Mouse (Mus musculus) testis, adult 2 months (tissue): ENCODE data around the gene Mark3. TPM values are rescaled to one million over a fixed set of nuclear protein-coding genes. Genes with fewer than 3 reads are reported as not detected.

Experiments
- H3K27ac ChIP-seq: fragments of 200-500 bp; 2 replicates; pipeline ENCODE4 v1.5.1; 2012; ENCODE audit warnings: low read depth, low read length; ENCODE audit not compliant: control insufficient read depth, insufficient read depth
- H3K27me3 ChIP-seq: fragments of 200-500 bp; 2 replicates; pipeline ENCODE4 v1.6.1; 2012; ENCODE audit warnings: mild to moderate bottlenecking, low read length, moderate library complexity; ENCODE audit not compliant: control insufficient read depth, insufficient read depth
- H3K36me3 ChIP-seq: fragments of 200-500 bp; 2 replicates; pipeline ENCODE4 v1.6.1; 2012; ENCODE audit warnings: mild to moderate bottlenecking, low read length; ENCODE audit not compliant: control insufficient read depth, insufficient read depth
- H3K4me1 ChIP-seq: fragments of 200-500 bp; 2 replicates; pipeline ENCODE4 v1.6.1; 2012; ENCODE audit warnings: low read length; ENCODE audit not compliant: control insufficient read depth, insufficient read depth
- H3K4me3 ChIP-seq: fragments of 200-500 bp; 2 replicates; pipeline ENCODE4 v1.5.1; 2012; ENCODE audit warnings: low read depth, mild to moderate bottlenecking, low read length, moderate library complexity, mixed read lengths; ENCODE audit not compliant: control insufficient read depth
- CTCF ChIP-seq: fragments of 200-500 bp; IDR thresholded peaks from 2 replicates; pipeline ENCODE4 v1.5.1; 2012; ENCODE audit warnings: low read depth, mild to moderate bottlenecking, inconsistent platforms, low read length, moderate library complexity; ENCODE audit not compliant: control insufficient read depth, insufficient read depth, insufficient replicate concordance
- POLR2A ChIP-seq: fragments of 200-500 bp; IDR thresholded peaks from 2 replicates; pipeline ENCODE4 v1.6.1; 2012; ENCODE audit warnings: low read depth, mild to moderate bottlenecking, inconsistent platforms, low read length, moderate library complexity; ENCODE audit not compliant: control insufficient read depth
- polyA plus RNA-seq: library from polyadenylated mRNA; depleted of rRNA; stranded (reverse); fragments of >200 nt; gene quantifications from 2 replicates; pipeline ENCODE4 v1.2.3, GENCODE M21; 2012; rRNA removed

The Mark3 gene
- 17.0 and 21.4 TPM in 2 replicates for polyA plus RNA-seq

GRCm38 (mm10) chr12:111574074-111574886 is at the start of gene Mark3:
TSS of gene Mark3 (plus strand) at chr12:111574523.
- peak within 1 kb of the TSS; percentile 92 for H3K27ac ChIP-seq
- peaks cover 2% of the 10 kb centered on the region for H3K4me1 ChIP-seq
- H3K36me3 ChIP-seq, result no peaks in the 10 kb centered on the region; the same call in 1 of the 2 replicates
- H3K4me3 ChIP-seq, result peak within 1 kb of the TSS; percentile 97
- H3K27me3 ChIP-seq, result no peaks in the 10 kb centered on the region
- TF ChIP-seq CTCF, result no peak
- peak; percentile 67 for TF ChIP-seq POLR2A

- Histone ChIP-seq H3K4me1 (no peaks in the 10 kb centered on the region), H3K36me3 (no peaks in the 10 kb centered on the region), H3K27ac (no peak overlapping the region), H3K27me3 (no peaks in the 10 kb centered on the region), H3K4me3 (no peak overlapping the region)
- no peak for TF ChIP-seq POLR2A
- TF ChIP-seq CTCF, result no peak
These were observed 49.4 kb upstream of the Mark3 start for GRCm38 (mm10) chr12:111524883-111525282.

GRCm38 (mm10) chr12:111527643-111528281 is 46.6 kb upstream of the Mark3 start:
- Histone ChIP-seq H3K36me3 (no peaks in the 10 kb centered on the region), H3K4me1 (peaks cover under 1% of the 10 kb centered on the region; the same call in 1 of the 2 replicates), H3K4me3 (no peak overlapping the region), H3K27ac (no peak overlapping the region), H3K27me3 (no peaks in the 10 kb centered on the region)
- TF ChIP-seq CTCF (no peak), POLR2A (no peak)

GRCm38 (mm10) chr12:111529192-111529591 is 45.1 kb upstream of the Mark3 start:
- H3K4me1 ChIP-seq, result peaks cover 7% of the 10 kb centered on the region; the same call in 1 of the 2 replicates
- no peak for TF ChIP-seq CTCF
- no peak overlapping the region for H3K4me3 ChIP-seq
- no peaks in the 10 kb centered on the region for H3K27me3 ChIP-seq
- H3K27ac ChIP-seq, result no peak overlapping the region
- no peaks in the 10 kb centered on the region for H3K36me3 ChIP-seq

- Histone ChIP-seq H3K4me3 (peak overlapping the region; percentile 37), H3K4me1 (peaks cover 10% of the 10 kb centered on the region; the same call in 1 of the 2 replicates), H3K36me3 (no peaks in the 10 kb centered on the region), H3K27me3 (no peaks in the 10 kb centered on the region), H3K27ac (peak overlapping the region; percentile 65)
- TF ChIP-seq CTCF (0 out of 2 replicates have a peak, but pooled peaks have one; percentile 3), POLR2A (no peak)
These were observed 41.1 kb upstream of the Mark3 start for GRCm38 (mm10) chr12:111533096-111533794.

GRCm38 (mm10) chr12:111535281-111535680 is 39.0 kb upstream of the Mark3 start:
- Histone ChIP-seq H3K27me3 (no peaks in the 10 kb centered on the region), H3K4me1 (peaks cover 10% of the 10 kb centered on the region; the same call in 1 of the 2 replicates)

GRCm38 (mm10) chr12:111535762-111536161 is 38.6 kb upstream of the Mark3 start:
- peak overlapping the region; percentile 76 for H3K4me3 ChIP-seq
- peaks cover 4% of the 10 kb centered on the region for H3K36me3 ChIP-seq
- no peak for TF ChIP-seq POLR2A
- TF ChIP-seq CTCF, result no peak
- peak overlapping the region; percentile 36 for H3K27ac ChIP-seq
- H3K4me1 ChIP-seq, result peaks cover 10% of the 10 kb centered on the region; the same call in 1 of the 2 replicates
- no peaks in the 10 kb centered on the region for H3K27me3 ChIP-seq

More at GRCm38 (mm10) chr12:111535281-111535680, 39.0 kb upstream of the Mark3 start:
- H3K27ac ChIP-seq, result peak overlapping the region; percentile 36
- TF ChIP-seq POLR2A (no peak), CTCF (no peak)
- peak overlapping the region; percentile 76 for H3K4me3 ChIP-seq
- H3K36me3 ChIP-seq, result peaks cover 4% of the 10 kb centered on the region
